Mouse (Mus musculus) heart, postnatal 10 days (tissue): ENCODE results near the gene Faf2. TPM values are rescaled to one million over a fixed set of nuclear protein-coding genes. Genes with fewer than 3 reads are reported as not detected.
A peak's percentile ranks its signal among the peaks of the same experiment; 100 is the strongest.

Source experiments
- DNase-seq, 2 experiments: peaks; one replicate each; pipeline ENCODE4 v3.0.0; 2021
- intact Hi-C: fragments of 180-260 bp; cut with DNase I; formaldehyde crosslinking; loops from one replicate; pipeline ENCODE4 v1.15.1; 2025
- total RNA-seq, 2 experiments: library from RNA; stranded (reverse); gene quantifications; 2 replicates each; pipeline ENCODE4 v1.2.3; 2021

Gene Faf2
- total RNA-seq, 2 experiments from 2014 or later: 30.9 to 33.1 TPM

- intact Hi-C loops: no loop called here
- no peak for DNase-seq
Observed at GRCm38 (mm10) chr13:54675895-54676590, 54.5 kb downstream of the Faf2 start.

GRCm38 (mm10) chr13:54678263-54678662, 56.7 kb downstream of the Faf2 start:
- intact Hi-C loops: no loop called here
- no peak for DNase-seq

GRCm38 (mm10) chr13:54680184-54680853, 58.7 kb downstream of the Faf2 start:
- DNase-seq: no peak
- intact Hi-C loops: no loop called here

- no peak for DNase-seq
Observed at GRCm38 (mm10) chr13:54681291-54681690, 59.7 kb downstream of the Faf2 start.

GRCm38 (mm10) chr13:54683301-54683700, 61.7 kb downstream of the Faf2 start:
- intact Hi-C loops: no loop called here
- DNase-seq: no peak

More at GRCm38 (mm10) chr13:54681291-54681690, 59.7 kb downstream of the Faf2 start:
- intact Hi-C loops: no loop called here

GRCm38 (mm10) chr13:54684140-54684896, 62.7 kb downstream of the Faf2 start:
- peak; percentile 39 to 46 for DNase-seq
- intact Hi-C loops: no loop called here

GRCm38 (mm10) chr13:54685174-54685573, 63.6 kb downstream of the Faf2 start:
- DNase-seq: peak; percentile 40 to 56
- intact Hi-C loops: loop anchor here (5.0 kb wide), 1 partner anchor 63 kb away; the partner anchor contains the start of gene Faf2

GRCm38 (mm10) chr13:54686139-54687053, 64.8 kb downstream of the Faf2 start:
- peak in 1 of 2 experiments; percentile 25 for DNase-seq
- intact Hi-C loops: loop anchor here (5.0 kb wide), 1 partner anchor 64 kb away; the partner anchor contains the start of gene Faf2

GRCm38 (mm10) chr13:54687096-54687495, 65.5 kb downstream of the Faf2 start:
- intact Hi-C loops: loop anchor here (5.0 kb wide), 1 partner anchor 65 kb away; the partner anchor contains the start of gene Faf2
- peak; percentile 84 for DNase-seq

GRCm38 (mm10) chr13:54687575-54688424, 66.2 kb downstream of the Faf2 start:
- intact Hi-C loops: loop anchor here (5.0 kb wide), 1 partner anchor 65 kb away; the partner anchor contains the start of gene Faf2
- DNase-seq: peak; percentile 98 to 99

GRCm38 (mm10) chr13:54690151-54690740, 68.7 kb downstream of the Faf2 start:
- intact Hi-C loops: no loop called here
- no peak for DNase-seq

- intact Hi-C loops: no loop called here
- no peak for DNase-seq
Observed at GRCm38 (mm10) chr13:54691737-54692136, 70.2 kb downstream of the Faf2 start.

GRCm38 (mm10) chr13:54692711-54693557, 71.3 kb downstream of the Faf2 start:
- DNase-seq: no peak

GRCm38 (mm10) chr13:54693558-54694347, 72.2 kb downstream of the Faf2 start, which contains the start of gene Rnf44:
Gene Rnf44, minus strand, starts transcription at chr13:54693907.
- intact Hi-C loops: no loop called here
- DNase-seq: peak; percentile 99

More at GRCm38 (mm10) chr13:54692711-54693557, 71.3 kb downstream of the Faf2 start:
- intact Hi-C loops: no loop called here

- DNase-seq: no peak
- intact Hi-C loops: no loop called here
Observed at GRCm38 (mm10) chr13:54694348-54695060, 72.9 kb downstream of the Faf2 start.
